Mouse (Mus musculus) left cerebral cortex, adult 8-10 months (tissue): ENCODE measurements around the gene Ptgs2. TPM values are rescaled to one million over a fixed set of nuclear protein-coding genes. Genes with fewer than 3 reads are reported as not detected.

ENCODE experiments used
- DNase-seq, 2 experiments: peaks; one replicate each; pipeline ENCODE4 v3.0.0; 2022; ENCODE audit warnings: low spot score in 2 of 2
- microRNA-seq, 2 experiments: library from miRNA; unstranded; fragments of <30 nt; microRNA quantifications; one replicate each; pipeline ENCODE4 v1.2.0; 2022
- total RNA-seq, 4 experiments: library from RNA; stranded (reverse); gene quantifications; 2 replicates each; pipeline ENCODE4 v1.2.4; 2022

The Ptgs2 gene
- total RNA-seq, 4 experiments from 2014 or later, result 8.2 to 11.6 (median 9.0) TPM

GRCm38 (mm10) chr1:150147272-150147671, 47.4 kb downstream of the Ptgs2 start:
- DNase-seq, result no peak

GRCm38 (mm10) chr1:150151411-150151810, 51.6 kb downstream of the Ptgs2 start:
- no peak for DNase-seq

Small RNA genes within 50 kb of the gene (microRNA-seq; reads per million reads assigned to microRNA genes)
- gene Gm44329, result 0 reads per million in 2 experiments

Other genes with a start within 250 kb of the Ptgs2 start
- gene Pla2g4a, start 138.7 kb upstream of the Ptgs2 start, total RNA-seq, result 1 to 10 TPM; 2.8 to 5.0 (median 3.8) TPM
- not detected for gene Pdc, start 219.4 kb downstream of the Ptgs2 start, total RNA-seq